Mouse (Mus musculus) layer of hippocampus, adult 2 months (tissue): Measurements from ENCODE around the gene Meis2. TPM values are rescaled to one million over a fixed set of nuclear protein-coding genes. Genes with fewer than 3 reads are reported as not detected.
A peak's percentile ranks its signal among the peaks of the same experiment; 100 is the strongest.

Experiments used
- DNase-seq, 2 experiments: peaks; one replicate each; pipeline ENCODE4 v3.0.0; 2022; ENCODE audit warnings: low spot score in 2 of 2
- H3K27ac ChIP-seq: fragments of 200-600 bp; 2 replicates; pipeline ENCODE4 v1.8.1; 2022
- H3K4me3 ChIP-seq: fragments of 200-600 bp; 2 replicates; pipeline ENCODE4 v1.8.1; 2022; ENCODE audit warnings: mild to moderate bottlenecking
- CTCF ChIP-seq: fragments of 200-600 bp; conservative IDR thresholded peaks from 2 replicates; pipeline ENCODE4 v1.8.1; 2022; ENCODE audit warnings: antibody characterized with exemption, mild to moderate bottlenecking, moderate library complexity
- long read RNA-seq, 2 experiments: library from polyadenylated mRNA; stranded (forward); transcript quantifications; one replicate each; pipeline ENCODE4 v2.0.0; 2021; ENCODE audit warnings: borderline mapping rate in 2 of 2
- total RNA-seq, 2 experiments: library from RNA; stranded (reverse); gene quantifications; 2 replicates each; pipeline ENCODE4 v1.2.3; 2021

Gene Meis2
- 10 to 100 TPM; 43.2 to 45.9 TPM for total RNA-seq
- long read RNA-seq, experiment 1, transcript Meis2-202 (13 exons, 2,844 nt): major isoform, 7 of 25 reads
- long read RNA-seq, experiment 1, partial matches to known transcripts: 5 of 25 reads
- long read RNA-seq, experiment 1, other reads (novel, unspliced or antisense): 7 of 25 reads
- long read RNA-seq, experiment 2, transcript Meis2-204 (13 exons, 3,229 nt): major isoform, 11 of 31 reads
- long read RNA-seq, experiment 2, transcript Meis2-202 (13 exons, 2,844 nt): minor isoform, 5 of 31 reads
- long read RNA-seq, experiment 2, partial matches to known transcripts: 7 of 31 reads
- long read RNA-seq, experiment 2, other reads (novel, unspliced or antisense): 6 of 31 reads

DNA sequence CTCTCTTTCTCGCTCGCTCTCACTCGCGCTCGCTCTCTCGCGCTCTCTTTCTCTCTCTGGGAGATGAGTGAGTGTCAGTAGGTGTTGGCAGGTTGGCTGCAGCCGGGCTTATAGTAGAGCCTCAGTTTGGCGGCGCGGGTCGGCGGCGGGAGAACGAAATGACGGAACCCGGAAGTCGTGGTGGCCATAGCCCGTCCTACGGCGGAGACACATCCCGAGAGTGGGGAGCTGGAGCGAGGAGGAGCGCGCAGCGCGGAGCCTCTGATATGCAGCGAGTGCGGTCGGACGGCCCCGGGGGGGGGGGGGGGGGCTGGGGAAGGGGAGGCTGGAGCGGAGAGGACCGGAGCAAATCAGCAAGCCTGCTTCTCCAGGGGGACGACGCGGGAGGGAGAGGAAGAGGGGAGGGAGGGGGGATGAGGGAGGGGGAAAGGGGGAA lies at the start of gene Meis2:
Meis2 (minus strand) TSS at position 270 of the 436 bp plus-strand sequence.
- TF ChIP-seq CTCF: no peak
- peak within 1 kb of the TSS; percentile 64 for H3K4me3 ChIP-seq
- H3K27ac ChIP-seq: peak within 1 kb of the TSS; percentile 83
- DNase-seq: peak; percentile 47 to 59

GRCm38 (mm10) chr2:116106194-116106593 lies 40.6 kb upstream of the Meis2 start:
- Histone ChIP-seq H3K27ac (no peak overlapping the region), H3K4me3 (no peak overlapping the region)
- TF ChIP-seq CTCF: peak; percentile 79
- peak; percentile 8 to 35 for DNase-seq

- Histone ChIP-seq H3K27ac (no peak overlapping the region), H3K4me3 (no peak overlapping the region)
- DNase-seq: no peak
- TF ChIP-seq CTCF: peak; percentile 72
These were observed 39.5 kb upstream of the Meis2 start for GRCm38 (mm10) chr2:116105179-116105578.

- no peak for DNase-seq
- no peak for TF ChIP-seq CTCF
- no peak overlapping the region for H3K4me3 ChIP-seq
- no peak overlapping the region for H3K27ac ChIP-seq
These were observed 37.9 kb upstream of the Meis2 start for GRCm38 (mm10) chr2:116103411-116103996.

DNA sequence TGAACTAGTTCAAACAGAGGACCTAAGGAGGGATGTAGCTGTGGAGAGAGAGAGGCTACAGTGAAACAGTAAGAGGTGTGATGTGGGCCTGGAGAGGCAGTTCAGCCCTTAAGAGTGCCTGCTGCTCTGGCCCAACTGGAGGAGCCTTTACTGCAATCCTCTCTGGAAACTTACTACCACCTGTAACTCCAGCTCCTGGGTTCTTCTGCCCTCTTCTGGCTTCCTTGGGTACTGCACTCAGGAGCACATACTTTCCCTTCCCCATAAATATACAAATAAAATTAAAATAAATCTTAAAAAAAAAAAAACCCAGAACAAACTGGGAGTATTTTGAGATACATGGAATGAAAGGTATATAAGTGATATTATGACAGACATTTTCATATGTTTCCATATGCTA lies 35.6 kb upstream of the Meis2 start:
- peak in 1 of 2 experiments; percentile 41 for DNase-seq
- TF ChIP-seq CTCF: peak; percentile 83
- no peak overlapping the region for H3K4me3 ChIP-seq
- no peak overlapping the region for H3K27ac ChIP-seq

- TF ChIP-seq CTCF: no peak
These were observed 15.3 kb upstream of the Meis2 start for GRCm38 (mm10) chr2:116080961-116081360.

GRCm38 (mm10) chr2:116078841-116079240 lies 13.2 kb upstream of the Meis2 start:
- no peak overlapping the region for H3K27ac ChIP-seq
- no peak for DNase-seq
- TF ChIP-seq CTCF: no peak
- no peak overlapping the region for H3K4me3 ChIP-seq

More at GRCm38 (mm10) chr2:116080961-116081360, 15.3 kb upstream of the Meis2 start:
- no peak for DNase-seq
- H3K4me3 ChIP-seq: no peak overlapping the region
- H3K27ac ChIP-seq: no peak overlapping the region

GRCm38 (mm10) chr2:116077716-116078115 lies 12.1 kb upstream of the Meis2 start:
- H3K27ac ChIP-seq: no peak overlapping the region
- DNase-seq: no peak
- H3K4me3 ChIP-seq: no peak overlapping the region
- TF ChIP-seq CTCF: no peak

- TF ChIP-seq CTCF: no peak
- Histone ChIP-seq H3K27ac (no peak overlapping the region), H3K4me3 (no peak overlapping the region)
- no peak for DNase-seq
These were observed 11.3 kb upstream of the Meis2 start for GRCm38 (mm10) chr2:116076752-116077480.

- Histone ChIP-seq H3K4me3 (peak overlapping the region; percentile 57), H3K27ac (peak overlapping the region; percentile 37)
- DNase-seq: no peak
- no peak for TF ChIP-seq CTCF
These were observed 10.3 kb upstream of the Meis2 start for GRCm38 (mm10) chr2:116075902-116076301.

- Histone ChIP-seq H3K4me3 (peak overlapping the region; percentile 57), H3K27ac (peak overlapping the region; percentile 37)
- no peak for DNase-seq
- TF ChIP-seq CTCF: no peak
These were observed 9.8 kb upstream of the Meis2 start for GRCm38 (mm10) chr2:116075477-116075876.

GRCm38 (mm10) chr2:116074726-116075440 lies 9.2 kb upstream of the Meis2 start:
- H3K4me3 ChIP-seq: no peak overlapping the region; the same call in 1 of the 2 replicates
- H3K27ac ChIP-seq: peak overlapping the region; percentile 37; the same call in 1 of the 2 replicates
- no peak for DNase-seq
- TF ChIP-seq CTCF: no peak

GRCm38 (mm10) chr2:116074061-116074460 lies 8.4 kb upstream of the Meis2 start:
- no peak overlapping the region for H3K4me3 ChIP-seq

More at GRCm38 (mm10) chr2:116074061-116074460, 8.4 kb upstream of the Meis2 start:
- no peak for TF ChIP-seq CTCF
- H3K27ac ChIP-seq: no peak overlapping the region
- DNase-seq: no peak
